Mouse (Mus musculus) lung, postnatal 25 days (tissue): ENCODE measurements around the gene 2900011O08Rik.
"Not testable (repeated sequence)": the region's sequence is repeated elsewhere in the genome, so short reads cannot be mapped to it uniquely, and the experiment has no call there.

Experiments used
- DNase-seq: peaks from one replicate; pipeline ENCODE4 v3.0.0; 2022; ENCODE audit warnings: low spot score

Gene 2900011O08Rik

DNA sequence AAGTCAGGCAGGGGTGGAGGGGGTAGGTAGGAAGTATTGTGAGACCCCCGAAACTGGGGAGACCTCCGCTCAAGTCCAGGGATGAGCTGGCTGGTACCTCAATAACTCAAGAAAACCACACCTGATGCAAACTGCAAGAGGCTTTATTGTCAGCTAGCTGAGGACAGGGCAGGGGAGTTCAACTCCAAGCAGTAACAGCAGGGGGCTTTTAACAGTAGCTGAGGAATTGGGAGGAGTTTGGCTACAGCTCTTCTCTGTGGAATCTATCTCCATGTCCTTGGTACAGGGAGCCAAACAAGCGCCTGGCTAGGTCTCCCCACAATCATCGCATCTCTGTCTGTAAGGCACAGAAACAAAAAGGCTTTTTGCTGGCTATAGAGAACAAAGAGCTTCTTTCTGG lies 80.2 kb downstream of the 2900011O08Rik start:
- DNase-seq = not testable (repeated sequence)

DNA sequence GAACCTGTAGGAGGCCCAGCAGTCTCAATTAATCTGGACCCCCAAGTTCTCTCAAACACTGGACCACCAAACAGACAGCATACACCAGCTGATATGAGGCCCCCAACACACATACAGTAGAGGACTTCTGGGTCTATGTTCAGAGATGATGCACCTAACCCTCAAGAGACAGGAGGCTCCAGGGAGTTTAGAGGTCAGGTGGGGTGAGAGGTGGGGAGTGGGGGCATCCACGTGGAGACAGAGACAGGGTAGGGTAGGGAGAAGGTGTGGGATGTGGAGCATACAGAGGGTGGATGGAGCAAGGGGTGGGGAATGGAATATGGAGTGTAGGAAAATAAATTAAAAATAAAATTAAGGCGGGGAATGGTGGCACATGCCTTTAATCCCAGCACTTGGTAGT lies 82.3 kb downstream of the 2900011O08Rik start:
- not testable (repeated sequence) for DNase-seq

DNA sequence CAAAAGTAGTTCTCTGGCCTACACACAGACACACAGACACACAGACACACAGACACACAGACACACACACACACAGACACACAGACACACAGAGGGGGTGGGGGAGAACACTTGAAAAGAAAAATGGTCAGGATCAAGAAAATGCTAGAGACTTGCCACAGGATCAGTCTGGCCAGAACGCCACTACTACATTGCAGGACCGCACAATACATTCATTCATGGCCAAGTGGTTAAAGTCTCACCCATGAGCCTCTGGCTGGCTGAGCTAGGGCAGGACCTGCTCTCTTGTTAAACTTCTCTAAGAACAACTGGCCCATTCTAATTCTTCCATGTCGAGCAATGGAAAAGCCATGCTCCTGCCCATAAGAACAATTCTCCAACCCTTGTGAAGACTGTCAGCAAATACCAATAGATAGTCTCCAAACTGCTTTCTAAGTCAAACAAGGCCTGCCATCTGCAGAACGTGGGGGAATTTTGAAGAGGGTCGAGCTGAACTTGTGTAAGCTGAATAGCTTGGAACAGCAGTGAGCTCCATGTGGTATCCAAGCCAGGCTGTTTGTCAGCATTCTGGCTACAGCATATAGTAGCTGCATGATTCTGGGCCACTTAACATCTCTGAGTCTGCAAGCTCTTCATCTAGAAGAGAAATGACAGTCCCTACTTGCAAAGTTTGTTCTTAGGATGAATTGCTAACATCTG lies 84.2 kb downstream of the 2900011O08Rik start:
- DNase-seq = no peak

DNA sequence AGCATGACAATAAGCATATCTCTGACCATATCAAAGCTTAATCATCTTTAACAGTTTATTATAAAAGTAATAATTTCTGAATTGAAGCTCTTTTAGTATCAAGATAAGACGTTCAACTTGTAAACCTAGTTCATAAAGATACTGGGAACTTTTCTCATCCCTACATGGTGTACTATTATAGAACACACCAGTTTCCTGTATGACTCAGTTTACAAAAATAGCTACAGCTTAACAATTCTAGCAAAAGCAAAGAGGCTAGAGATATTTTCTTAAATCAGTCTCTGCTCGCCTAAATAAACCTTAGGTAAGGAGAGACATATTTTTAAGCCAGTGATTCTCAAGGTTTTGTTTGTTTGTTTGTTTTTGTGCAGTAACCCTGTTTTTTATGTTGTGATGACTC lies 96.5 kb downstream of the 2900011O08Rik start:
- no peak for DNase-seq

DNA sequence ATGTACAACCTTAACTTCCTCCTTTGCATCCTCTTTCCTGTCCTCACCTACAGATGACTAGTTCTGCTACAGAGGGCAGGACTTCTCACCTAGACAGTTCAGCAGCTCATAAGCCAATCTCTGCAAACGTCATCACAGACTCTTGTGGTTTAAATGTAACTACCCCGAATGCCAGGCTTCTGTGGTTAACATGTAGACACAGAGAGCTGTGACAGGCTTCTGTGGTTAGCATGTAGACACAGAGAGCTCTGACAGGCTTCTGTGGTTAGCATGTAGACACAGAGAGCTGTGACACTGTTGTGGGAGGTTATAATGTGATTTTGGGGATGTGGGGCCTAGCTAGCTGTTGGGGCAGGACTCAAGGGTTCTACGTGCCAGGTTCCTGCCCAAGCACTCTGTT lies 101.8 kb downstream of the 2900011O08Rik start:
- peak; percentile 34 for DNase-seq

DNA sequence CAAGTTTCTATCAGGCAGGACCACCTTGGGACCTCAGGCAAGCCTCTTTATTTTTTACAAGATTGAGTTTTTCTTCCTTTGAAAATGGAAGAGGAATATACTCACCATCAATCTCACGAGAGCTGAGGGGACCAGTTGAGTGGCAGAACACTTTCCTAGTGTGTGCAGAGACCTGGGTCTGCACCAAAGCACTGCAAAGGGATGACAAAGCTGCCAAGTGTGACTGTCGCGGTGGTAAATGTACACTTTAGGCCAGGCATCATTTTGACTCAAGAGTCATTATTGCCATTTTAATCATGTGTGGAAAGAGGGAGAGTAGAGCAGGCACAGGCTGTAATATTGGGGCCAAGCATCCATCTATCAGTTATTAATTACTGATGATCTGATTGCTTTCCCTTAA lies 102.9 kb downstream of the 2900011O08Rik start:
- DNase-seq = no peak

DNA sequence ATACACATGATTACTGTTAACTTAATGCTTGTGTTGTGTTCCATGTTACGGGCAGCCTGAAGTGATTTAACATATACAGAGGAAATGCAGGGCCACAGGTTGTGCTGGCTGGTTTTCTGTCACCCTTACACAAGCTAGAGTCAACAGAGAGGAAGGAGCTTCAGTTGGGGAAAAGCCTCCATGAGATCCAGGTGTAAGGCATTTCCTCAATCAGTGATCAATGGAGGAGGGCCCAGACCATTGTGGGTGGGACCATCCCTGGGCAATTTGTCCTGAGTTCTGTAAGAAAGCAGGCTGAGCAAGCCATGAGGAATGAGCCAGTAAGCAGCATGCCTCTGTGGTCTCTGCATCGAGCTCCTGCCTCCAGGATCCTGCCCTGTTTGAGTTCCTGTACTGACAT lies 105.4 kb downstream of the 2900011O08Rik start:
- DNase-seq = no peak

DNA sequence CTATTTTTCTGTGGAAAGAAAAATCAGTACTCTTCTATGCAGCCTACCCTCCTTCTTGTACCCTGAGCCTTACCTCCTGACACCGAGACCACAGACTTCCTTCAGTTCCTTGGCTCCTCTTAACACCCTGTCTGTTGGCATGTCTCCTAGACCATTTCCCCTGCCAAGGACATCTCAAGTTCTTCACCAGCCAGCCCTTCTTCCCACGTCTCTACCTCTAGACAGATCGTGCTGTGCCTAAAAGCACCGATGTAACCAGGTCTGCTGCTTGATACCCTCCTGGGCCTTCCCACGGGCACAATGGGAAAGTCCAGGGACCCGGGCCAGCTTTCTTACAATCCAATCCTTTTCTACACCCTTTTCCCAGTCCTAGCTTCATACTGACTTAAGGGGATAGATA lies 119.5 kb downstream of the 2900011O08Rik start:
- DNase-seq = no peak

DNA sequence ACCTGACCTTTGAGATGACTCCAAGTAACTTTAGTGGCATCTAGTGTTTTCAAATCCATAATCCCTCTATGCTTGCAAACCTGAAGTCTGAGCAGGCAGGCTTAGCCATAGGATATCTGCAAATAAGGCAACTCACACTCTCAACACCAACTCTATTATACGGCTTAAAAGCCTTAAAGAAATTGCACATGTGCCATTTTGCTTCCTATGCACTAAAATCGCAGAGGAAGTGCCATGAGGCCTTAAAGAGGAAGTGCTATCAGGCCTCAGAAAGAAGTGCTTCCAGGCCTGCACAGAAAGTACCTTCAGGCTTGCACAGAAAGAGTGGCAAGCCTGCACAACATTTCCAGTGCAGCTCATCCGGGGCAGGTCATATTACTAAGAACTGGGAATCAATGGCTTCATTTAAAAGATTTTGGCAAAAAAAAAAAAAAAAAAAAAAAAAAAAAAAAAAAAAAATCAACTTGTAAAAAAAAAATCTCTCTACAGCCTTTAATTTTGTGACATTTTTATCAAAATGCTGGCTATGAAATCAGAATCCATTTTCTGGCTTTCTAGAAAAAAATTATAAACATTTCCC lies 123.3 kb downstream of the 2900011O08Rik start:
- DNase-seq = no peak

DNA sequence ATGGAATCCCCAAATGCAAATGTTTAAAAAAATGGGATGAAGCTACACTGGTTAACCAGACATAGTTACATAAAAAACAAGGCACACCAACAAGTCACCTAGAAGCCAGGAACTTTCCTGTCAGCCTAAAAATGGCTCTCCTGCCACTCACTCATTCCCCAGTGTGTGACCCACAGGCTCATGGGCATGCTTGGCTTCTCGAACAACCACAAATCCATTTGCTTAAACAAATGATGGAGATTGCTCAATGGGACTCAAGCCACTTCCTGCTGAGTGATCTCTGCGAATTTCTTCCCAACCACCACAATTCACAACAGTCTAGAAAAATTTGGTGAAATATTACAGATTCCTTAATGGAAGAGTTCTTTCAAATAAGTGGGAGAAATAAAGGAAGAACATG lies 124.5 kb downstream of the 2900011O08Rik start:
- DNase-seq = peak; percentile 28

DNA sequence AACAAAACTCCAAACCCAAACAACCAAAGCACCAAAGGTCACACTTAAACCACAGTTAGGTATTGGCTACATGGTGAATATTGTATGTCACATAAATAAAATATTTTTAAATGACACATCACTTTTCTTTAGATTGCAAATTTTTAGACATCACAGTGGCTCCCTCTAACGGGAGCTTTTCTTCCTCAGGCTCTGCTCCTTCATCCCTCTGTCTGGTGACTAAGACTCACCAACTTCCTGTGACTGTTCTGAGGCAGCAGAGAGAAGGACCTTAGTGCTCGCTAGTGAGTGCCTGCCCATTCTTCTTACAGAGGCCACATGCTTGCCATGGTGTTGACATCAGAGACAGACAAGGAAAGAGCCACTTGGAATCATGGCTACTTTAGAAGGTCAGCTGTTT lies 125.7 kb downstream of the 2900011O08Rik start:
- no peak for DNase-seq

DNA sequence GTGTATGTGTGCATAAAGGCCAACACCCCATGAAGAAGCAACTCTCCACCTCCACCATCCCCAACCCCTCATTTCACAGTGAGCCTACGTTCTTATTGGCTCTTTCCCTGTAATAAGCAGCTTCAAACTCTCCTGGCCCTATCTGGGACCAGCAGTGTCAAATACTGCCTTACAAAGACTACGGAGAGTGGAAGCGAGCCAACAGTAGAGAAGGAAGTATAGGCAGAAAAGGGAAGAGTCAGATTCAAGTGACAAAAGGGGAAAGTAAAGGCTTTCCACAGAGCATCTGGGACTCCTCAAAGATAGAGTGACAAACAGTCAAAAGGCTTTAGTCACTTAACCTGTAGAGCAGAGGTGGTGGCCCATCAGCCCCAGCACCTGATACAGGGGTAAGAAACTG lies 126.3 kb downstream of the 2900011O08Rik start:
- DNase-seq = no peak

DNA sequence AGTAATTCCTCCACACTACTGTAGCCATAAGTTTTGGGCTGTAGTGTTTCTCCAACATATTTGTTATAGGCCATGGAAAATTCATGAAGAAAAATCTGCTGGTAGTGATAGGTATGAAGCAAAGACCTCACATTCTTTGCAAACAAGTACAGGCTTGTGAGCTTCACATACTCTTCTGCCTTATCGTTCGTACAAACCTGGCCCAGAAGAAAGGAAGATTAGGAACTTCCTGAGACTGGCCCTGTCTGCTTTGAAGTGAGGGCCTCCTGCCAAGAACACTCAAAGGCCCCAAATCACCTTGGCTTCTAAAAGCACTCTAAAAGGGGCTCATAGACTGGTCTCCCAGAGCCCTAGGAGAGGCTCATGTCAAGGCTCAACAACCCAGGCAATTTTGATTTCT lies 130.9 kb downstream of the 2900011O08Rik start:
- no peak for DNase-seq

DNA sequence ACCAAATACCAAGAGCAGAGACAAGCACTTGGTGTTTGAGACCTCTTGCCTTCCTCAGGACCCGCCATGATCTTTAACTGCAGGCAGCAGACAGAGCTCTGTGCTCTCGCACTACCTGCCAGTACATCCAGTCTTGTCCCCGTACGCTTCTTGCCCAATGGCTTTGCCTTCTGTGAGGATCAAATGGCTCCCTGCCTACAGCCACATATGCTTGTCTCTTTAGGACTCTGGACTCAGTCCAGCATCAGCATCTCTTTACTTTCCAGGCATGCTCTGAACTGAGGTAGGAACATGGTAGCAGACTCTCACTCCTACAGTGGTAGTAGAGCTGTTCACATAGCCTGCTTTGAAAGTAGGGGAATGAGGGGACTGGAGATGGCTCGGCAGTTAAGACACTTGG lies 134.5 kb downstream of the 2900011O08Rik start:
- DNase-seq = no peak

DNA sequence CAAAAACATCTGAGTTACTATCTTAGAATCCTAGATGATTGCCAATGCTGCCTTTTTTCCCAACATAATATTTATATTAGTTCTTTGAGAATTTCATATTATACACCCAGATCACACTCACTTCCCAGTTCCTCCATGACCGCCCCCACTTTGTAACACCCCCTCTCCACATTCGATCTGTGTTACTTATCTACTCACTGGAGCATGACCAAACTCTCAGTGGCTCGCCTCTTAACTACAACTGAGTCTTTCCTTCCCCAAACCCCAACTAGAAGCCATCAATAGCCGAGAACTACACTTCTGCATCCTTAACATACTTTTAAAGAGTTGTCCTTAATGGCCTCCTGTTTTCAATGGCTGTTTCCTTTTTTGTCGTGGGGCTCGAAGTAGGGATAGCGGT lies 135.2 kb downstream of the 2900011O08Rik start:
- DNase-seq = no peak

DNA sequence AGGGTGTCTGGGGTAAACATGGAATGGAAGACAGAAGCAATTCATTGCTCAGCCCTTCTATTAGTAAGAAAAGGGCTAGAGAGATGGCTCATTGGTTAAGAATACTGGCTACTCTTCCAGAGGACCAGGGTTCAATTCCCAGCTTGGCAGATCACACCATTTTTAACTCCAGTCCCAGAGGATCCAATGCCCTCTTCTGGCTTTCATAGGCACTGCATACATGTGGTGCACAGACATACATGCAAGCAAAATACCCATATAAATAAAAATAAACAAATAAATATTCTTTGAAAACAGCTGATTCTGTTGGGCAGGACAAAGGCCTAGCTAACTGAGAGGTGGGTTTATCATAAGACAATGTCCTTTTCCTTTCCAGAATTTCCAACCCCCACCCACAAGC lies 136.2 kb downstream of the 2900011O08Rik start:
- DNase-seq = no peak

DNA sequence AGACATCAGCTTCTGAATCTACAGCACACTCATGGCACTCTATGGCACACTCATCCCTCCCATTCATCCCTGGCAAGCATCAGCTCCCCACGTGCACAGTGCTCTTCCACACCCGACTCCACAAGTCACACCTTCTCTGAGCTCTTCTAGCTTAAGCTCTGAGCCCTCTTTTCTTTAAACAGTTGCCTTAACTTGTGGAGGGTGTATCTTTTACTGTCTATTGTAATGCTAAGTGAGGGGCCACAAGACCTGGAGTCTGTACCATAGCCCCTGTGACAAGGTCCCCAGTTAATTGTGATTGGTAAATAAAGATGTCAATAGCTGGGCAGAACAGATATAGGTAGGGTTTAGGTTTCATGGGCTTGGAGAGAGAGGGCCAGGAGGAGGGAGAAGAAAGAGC lies 137.5 kb downstream of the 2900011O08Rik start:
- no peak for DNase-seq

DNA sequence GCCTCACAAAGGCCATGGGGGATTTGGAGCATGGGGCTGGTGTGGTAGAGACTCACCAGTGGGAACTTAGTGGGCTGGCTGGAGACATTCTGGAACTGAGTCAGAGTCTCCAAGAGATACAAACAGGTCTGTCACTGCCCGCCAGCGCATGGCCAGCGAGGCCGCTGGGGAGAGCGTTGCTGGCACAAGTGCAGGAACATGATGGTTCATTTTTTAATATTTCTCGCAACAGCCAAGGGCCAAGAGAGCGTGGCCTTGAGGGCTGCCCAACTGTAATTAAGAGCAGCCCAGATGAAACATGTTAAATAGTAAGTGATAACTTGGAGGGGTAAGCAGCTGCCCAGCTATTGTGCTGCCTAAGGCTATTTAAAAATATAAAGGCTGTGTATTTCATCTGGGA lies 138.3 kb downstream of the 2900011O08Rik start:
- peak; percentile 19 for DNase-seq

DNA sequence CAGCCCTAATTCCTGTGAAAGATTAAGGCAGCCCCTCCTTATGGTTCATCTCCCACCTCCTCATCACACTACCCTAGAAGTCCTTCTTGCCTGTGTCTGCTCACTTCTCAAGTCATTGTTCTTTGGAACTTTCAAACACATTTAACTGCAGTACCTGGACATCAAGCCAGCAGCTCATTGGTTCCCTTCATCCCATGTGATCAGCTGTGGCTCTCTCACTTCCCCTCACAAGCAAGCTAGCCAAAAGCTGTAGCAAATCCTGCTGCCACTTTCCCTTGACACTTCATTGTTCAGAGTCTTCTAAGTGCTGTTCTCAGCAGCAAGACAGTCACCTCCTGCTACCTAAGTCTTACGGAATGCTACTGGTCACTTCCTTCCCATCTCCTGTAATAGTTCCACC lies 138.8 kb downstream of the 2900011O08Rik start:
- DNase-seq = no peak

DNA sequence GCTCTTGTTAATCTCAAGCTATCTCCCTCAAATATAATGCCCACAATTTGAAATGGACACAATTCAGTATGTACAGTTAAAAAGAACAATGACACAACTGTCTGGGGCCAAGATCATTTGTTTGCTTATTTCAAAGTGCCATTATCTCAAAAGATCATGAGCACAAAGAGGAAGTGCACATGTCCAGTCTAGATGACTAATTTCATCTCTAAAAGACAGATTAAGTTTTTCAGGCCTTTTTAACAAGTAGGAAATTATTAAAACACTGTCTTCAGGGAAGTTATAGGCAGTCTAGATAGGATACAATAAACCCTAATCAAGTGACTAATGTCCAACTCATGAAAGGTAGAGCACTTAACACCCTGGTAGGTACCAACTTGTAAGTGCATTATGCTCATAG lies 142.6 kb downstream of the 2900011O08Rik start:
- no peak for DNase-seq

DNA sequence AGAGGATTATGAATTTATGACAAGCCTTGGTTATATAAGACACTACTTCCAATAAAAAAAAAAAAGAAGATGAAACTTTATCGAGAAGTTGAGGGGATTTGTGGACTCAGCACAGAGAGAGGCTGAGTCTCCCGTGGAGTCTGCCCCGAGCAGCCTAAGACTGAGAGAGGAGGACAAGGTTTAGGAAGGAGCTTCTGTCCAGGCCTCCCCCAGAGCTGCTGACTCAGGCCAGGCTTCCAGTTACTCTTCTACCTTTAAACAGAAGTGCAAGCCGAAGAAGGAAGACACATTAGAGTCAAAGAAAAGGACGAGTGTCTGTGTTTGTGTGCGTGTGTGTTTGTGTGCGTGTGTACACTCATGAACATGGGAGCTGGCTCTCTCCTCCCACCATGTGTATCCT lies 144.4 kb downstream of the 2900011O08Rik start:
- no peak for DNase-seq

DNA sequence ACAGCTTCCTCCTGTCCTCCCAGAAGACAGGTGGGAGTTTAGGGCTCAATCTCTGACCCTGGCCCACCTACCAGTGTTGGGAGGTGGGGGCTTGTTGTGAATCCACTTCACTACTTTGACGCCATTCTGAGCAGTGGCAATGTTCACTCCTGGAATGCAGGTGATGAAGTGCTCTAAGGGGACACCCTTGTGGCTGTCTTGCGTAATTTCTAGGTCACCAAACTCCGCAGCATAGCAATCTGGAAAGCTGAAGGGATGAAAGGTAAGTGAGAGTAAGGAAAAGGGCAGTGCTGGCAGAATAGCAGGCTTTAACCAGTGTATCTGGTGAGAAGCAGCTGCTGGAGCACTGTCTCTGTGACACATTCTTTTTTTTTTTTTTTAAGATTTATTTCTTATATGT lies 145.0 kb downstream of the 2900011O08Rik start:
- DNase-seq = peak; percentile 38

DNA sequence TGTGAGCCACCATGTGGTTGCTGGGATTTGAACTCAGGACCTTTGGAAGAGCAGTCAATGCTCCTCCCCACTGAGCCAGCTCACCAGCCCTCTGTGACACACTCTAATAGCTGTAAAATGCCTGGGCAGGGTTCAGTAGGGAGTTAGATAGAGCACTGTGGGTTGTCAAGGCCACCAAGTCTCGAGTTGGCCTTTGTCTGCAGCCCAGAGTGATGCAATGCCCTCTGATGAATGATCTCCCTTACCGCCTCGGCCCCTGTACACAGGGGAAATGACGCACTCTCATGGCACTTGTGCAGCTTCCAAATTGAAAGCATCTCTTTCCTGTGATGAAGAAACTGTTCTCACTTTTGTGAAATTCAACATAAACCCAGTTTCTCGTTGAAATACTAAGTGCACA lies 145.4 kb downstream of the 2900011O08Rik start:
- peak; percentile 24 for DNase-seq

DNA sequence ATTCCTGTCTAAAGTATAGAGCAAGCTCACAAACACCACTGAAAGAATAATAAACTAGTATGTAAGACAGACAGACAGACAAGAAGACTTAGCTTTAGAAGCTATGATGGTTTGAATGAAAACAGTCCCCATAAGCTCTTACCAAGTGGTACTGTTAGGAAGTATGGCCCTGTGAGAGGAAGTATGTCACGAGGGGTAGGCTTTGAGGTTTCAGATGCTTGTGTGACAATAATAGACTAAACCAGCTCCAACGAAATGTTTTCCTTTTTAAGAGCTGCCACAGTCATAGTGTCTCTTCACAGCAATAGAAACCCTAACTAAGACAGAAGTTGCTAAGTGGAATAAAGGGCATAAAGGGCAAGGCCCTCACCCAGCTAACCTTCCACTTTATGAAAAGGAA lies 148.6 kb downstream of the 2900011O08Rik start:
- no peak for DNase-seq
